Mouse (Mus musculus): Measurements from ENCODE around the gene Gm5936. TPM values are rescaled to one million over a fixed set of nuclear protein-coding genes. Genes with fewer than 3 reads are reported as not detected.
A peak's percentile ranks its signal among the peaks of the same experiment; 100 is the strongest.
"Not testable (repeated sequence)": the region's sequence is repeated elsewhere in the genome, so short reads cannot be mapped to it uniquely, and the experiment has no call there.

Gm5936 gene
- polyA plus RNA-seq (2014; fragmentation: Nextera tagmentation; extraction: Ambion mirVana) = not detected in 2 replicates

GRCm38 (mm10) chrX:74836842-74837522, at the start of gene Gm5936:
Gm5936 (plus strand) TSS chrX:74837196.
- H3K27me3 ChIP-seq (ENCODE audit: insufficient read depth, low read length); DNase-seq; H3K4me2 ChIP-seq; H3K4me3 ChIP-seq (ENCODE audit: low read depth, low read length); H3K27ac ChIP-seq (ENCODE audit: low read depth); H3K9ac ChIP-seq; H3K4me1 ChIP-seq (ENCODE audit: insufficient read depth); H3K9me3 ChIP-seq (ENCODE audit: low read depth, low read length); H3K36me3 ChIP-seq (ENCODE audit: insufficient read depth): not testable (repeated sequence)
- peak; percentile 44; the same call in 1 of the 2 replicates for ATAC-seq (ENCODE audit: insufficient read depth)
- 47% methylated on average over 2 of the region's 5 CpGs for WGBS

GRCm38 (mm10) chrX:74856104-74856503, 19.1 kb downstream of the Gm5936 start:
- not testable (repeated sequence) for H3K4me2 ChIP-seq; H3K36me3 ChIP-seq (ENCODE audit: insufficient read depth); H3K27ac ChIP-seq (ENCODE audit: low read depth); H3K27me3 ChIP-seq (ENCODE audit: insufficient read depth, low read length); H3K9ac ChIP-seq; H3K4me3 ChIP-seq (ENCODE audit: low read depth, low read length); H3K9me3 ChIP-seq (ENCODE audit: low read depth, low read length); H3K4me1 ChIP-seq (ENCODE audit: insufficient read depth); ATAC-seq (ENCODE audit: insufficient read depth)
- peak; percentile 56 for DNase-seq
- WGBS = 76% methylated on average over 12 of the region's 12 CpGs

- H3K27ac ChIP-seq (ENCODE audit: low read depth); DNase-seq; H3K9ac ChIP-seq; H3K4me1 ChIP-seq (ENCODE audit: insufficient read depth); H3K4me2 ChIP-seq; H3K4me3 ChIP-seq (ENCODE audit: low read depth, low read length); H3K36me3 ChIP-seq (ENCODE audit: insufficient read depth); H3K9me3 ChIP-seq (ENCODE audit: low read depth, low read length); H3K27me3 ChIP-seq (ENCODE audit: insufficient read depth, low read length); ATAC-seq (ENCODE audit: insufficient read depth): not testable (repeated sequence)
- WGBS = 16% methylated on average over 4 of the region's 6 CpGs
- TF ChIP-seq CTCF (IDR thresholded peaks at IDR 0.05; ENCODE audit: low read depth) = peak; percentile 18; the same call in 1 of the 2 replicates
Observed at GRCm38 (mm10) chrX:74880123-74880522, 43.1 kb downstream of the Gm5936 start.

Other genes starting within 250 kb of the Gm5936 start
- gene Olfr1325, start 244.5 kb upstream of the Gm5936 start, polyA plus RNA-seq (2014; fragmentation: Nextera tagmentation; extraction: Ambion mirVana) = not detected in 2 replicates
- gene Gm5640, start 191.6 kb upstream of the Gm5936 start, polyA plus RNA-seq (2014; fragmentation: Nextera tagmentation; extraction: Ambion mirVana) = not detected in 2 replicates
- gene Gm6890, start 96.3 kb upstream of the Gm5936 start, polyA plus RNA-seq (2014; fragmentation: Nextera tagmentation; extraction: Ambion mirVana) = not detected in 2 replicates
- 5.9 and 7.1 TPM in 2 replicates for gene Gab3, start 248.3 kb downstream of the Gm5936 start, polyA plus RNA-seq (2014; fragmentation: Nextera tagmentation; extraction: Ambion mirVana)

All from lung, embryonic 14.5 days (tissue).